Mouse (Mus musculus) heart, embryonic 16.5 days (tissue): ENCODE results near the gene Rpgrip1l. TPM values are rescaled to one million over a fixed set of nuclear protein-coding genes. Genes with fewer than 3 reads are reported as not detected.

ENCODE experiments used
- ATAC-seq: fragments of 200-750 bp; cut with Nextera tagmentation; replicated peaks from 2 replicates; pipeline ENCODE4 v1.8.0; 2017; ENCODE audit warnings: moderate number of reproducible peaks; ENCODE audit not compliant: insufficient read depth, low FRiP score; ENCODE audit errors: extremely low read depth
- H3K27ac ChIP-seq: fragments of 300-500 bp; sonication (generic); 2 replicates; pipeline ENCODE4 v1.5.1; 2014; ENCODE audit warnings: mild to moderate bottlenecking, low read length, control low read depth, moderate library complexity
- H3K27me3 ChIP-seq: fragments of 300-500 bp; sonication (generic); 2 replicates; pipeline ENCODE4 v1.6.1; 2014; ENCODE audit warnings: low read length, mixed read lengths; ENCODE audit not compliant: control insufficient read depth, insufficient read depth
- H3K36me3 ChIP-seq: fragments of 300-500 bp; sonication (generic); 2 replicates; pipeline ENCODE4 v1.6.1; 2014; ENCODE audit not compliant: control insufficient read depth, insufficient read depth
- H3K4me1 ChIP-seq: fragments of 300-500 bp; sonication (generic); 2 replicates; pipeline ENCODE4 v1.6.1; 2014; ENCODE audit warnings: low read length, mixed read lengths; ENCODE audit not compliant: control insufficient read depth, insufficient read depth
- H3K4me2 ChIP-seq: fragments of 300-500 bp; sonication (generic); 2 replicates; pipeline ENCODE4 v1.6.1; 2014; ENCODE audit warnings: low read depth, mild to moderate bottlenecking, control low read depth, low read length
- H3K4me3 ChIP-seq: fragments of 300-500 bp; sonication (generic); 2 replicates; pipeline ENCODE4 v1.5.1; 2014; ENCODE audit warnings: mild to moderate bottlenecking, control low read depth, low read length
- H3K9ac ChIP-seq: fragments of 300-500 bp; sonication (generic); 2 replicates; pipeline ENCODE4 v1.6.1; 2014; ENCODE audit warnings: low read length, control low read depth
- H3K9me3 ChIP-seq: fragments of 300-500 bp; sonication (generic); replicated peaks from 2 replicates; pipeline ENCODE4 v1.6.1; 2016; ENCODE audit warnings: low read length; ENCODE audit not compliant: control insufficient read depth
- WGBS: fragments of 180-500 bp; shearing (Covaris S2); extraction: QIAGEN DNeasy Blood & Tissue Kit; methylation state at CpG from one replicate; pipeline ENCODE4 v1.1.7; 2014; 5-methylcytosine and 5-hydroxymethylcytosine counted together
- polyA plus RNA-seq: library from polyadenylated mRNA; unstranded; fragments of >200 nt; fragmentation: Nextera tagmentation; extraction: Ambion mirVana; gene quantifications from 2 replicates; pipeline ENCODE4 v1.2.1, GENCODE M21; 2015

The Rpgrip1l gene
- polyA plus RNA-seq, 1 experiment from 2014 or later, result 7.5 TPM

DNA sequence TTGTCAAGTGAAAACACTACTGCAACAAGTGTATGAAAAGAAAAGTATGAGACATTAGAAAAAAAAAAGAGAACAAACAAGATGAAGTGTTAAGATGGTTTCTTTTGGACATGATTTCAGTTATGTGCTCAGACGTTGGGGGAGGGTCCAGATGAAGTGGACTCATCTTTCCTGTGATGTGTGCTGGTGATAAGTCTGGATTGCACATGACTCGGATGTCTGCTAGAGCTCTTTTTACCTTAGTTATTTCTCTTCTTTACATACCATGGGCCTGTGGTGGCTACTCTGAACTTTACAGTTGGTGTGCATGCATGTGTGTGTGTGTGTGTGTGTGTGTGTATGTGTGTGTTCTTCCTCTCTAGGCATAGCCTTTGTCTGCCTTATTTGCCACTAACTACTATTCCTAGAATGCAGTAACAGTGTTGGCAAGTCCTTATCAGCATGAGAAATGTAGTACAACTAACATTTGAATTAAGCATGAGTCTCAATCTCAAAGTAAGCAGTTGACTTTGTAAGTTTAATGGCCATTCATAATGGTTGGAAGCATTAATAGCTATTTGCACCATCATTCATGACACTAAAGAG lies 43.6 kb downstream of the Rpgrip1l start:
- WGBS, result 57% methylated on average over 2 of the region's 2 CpGs
- no peak for ATAC-seq

DNA sequence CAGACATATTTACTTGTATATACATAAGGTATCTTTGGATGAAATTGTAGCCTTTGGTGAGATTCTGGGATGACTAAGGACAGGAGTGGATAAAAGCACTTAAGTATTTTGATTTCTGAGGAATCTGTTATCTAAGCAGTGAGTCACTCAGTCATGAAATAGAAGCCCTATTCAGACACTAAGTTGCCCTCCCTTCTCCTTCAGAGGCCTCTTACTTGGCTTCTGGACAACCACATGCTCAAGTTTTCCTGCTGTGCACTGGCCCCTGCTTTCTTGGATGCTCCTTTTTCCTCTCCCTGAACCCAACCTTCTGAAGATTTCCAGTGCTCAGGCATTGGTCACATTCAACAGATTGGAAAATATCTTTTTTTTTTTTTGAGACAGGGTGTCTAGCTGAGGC lies 48.5 kb downstream of the Rpgrip1l start:
- H3K9me3 ChIP-seq, result no peaks in the 10 kb centered on the region
- no peak overlapping the region for H3K9ac ChIP-seq
- ATAC-seq, result no peak
- no peak overlapping the region for H3K4me3 ChIP-seq
- no peak overlapping the region for H3K4me2 ChIP-seq
- peaks cover 4% of the 10 kb centered on the region; the same call in 1 of the 2 replicates for H3K36me3 ChIP-seq
- H3K4me1 ChIP-seq, result no peaks in the 10 kb centered on the region; the same call in 1 of the 2 replicates
- H3K27me3 ChIP-seq, result no peaks in the 10 kb centered on the region
- H3K27ac ChIP-seq, result no peak overlapping the region

More for the DNA sequence above, 43.6 kb downstream of the Rpgrip1l start:
- H3K27ac ChIP-seq, result no peak overlapping the region
- no peak overlapping the region for H3K4me3 ChIP-seq
- H3K27me3 ChIP-seq, result no peaks in the 10 kb centered on the region
- H3K9me3 ChIP-seq, result no peaks in the 10 kb centered on the region
- no peak overlapping the region for H3K4me2 ChIP-seq
- H3K9ac ChIP-seq, result no peak overlapping the region
- no peaks in the 10 kb centered on the region; the same call in 1 of the 2 replicates for H3K4me1 ChIP-seq
- H3K36me3 ChIP-seq, result peaks cover 6% of the 10 kb centered on the region; the same call in 1 of the 2 replicates

DNA sequence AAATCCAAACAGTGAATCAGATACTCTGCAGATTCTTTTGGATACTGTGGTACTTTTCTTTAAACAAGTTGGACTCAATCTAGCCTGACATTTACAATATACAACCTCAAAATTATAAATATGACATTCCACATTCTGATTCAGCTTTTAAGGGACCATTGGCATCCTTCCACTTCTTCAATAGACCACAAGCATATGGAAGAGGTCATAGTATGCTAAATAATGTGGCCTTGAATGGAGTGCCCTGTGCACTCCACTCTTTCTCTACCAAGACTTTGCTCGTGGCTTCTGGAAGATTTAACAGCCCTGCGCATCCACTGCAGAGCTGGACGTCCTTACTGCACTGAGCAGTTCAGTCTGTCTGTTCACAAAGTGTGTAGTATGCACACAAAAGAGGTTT lies 49.1 kb downstream of the Rpgrip1l start:
- H3K4me3 ChIP-seq, result no peak overlapping the region
- H3K36me3 ChIP-seq, result peaks cover 4% of the 10 kb centered on the region; the same call in 1 of the 2 replicates
- ATAC-seq, result no peak
- H3K4me1 ChIP-seq, result no peaks in the 10 kb centered on the region
- WGBS, result 77% methylated on average over 3 of the region's 3 CpGs
- H3K27me3 ChIP-seq, result no peaks in the 10 kb centered on the region
- no peaks in the 10 kb centered on the region for H3K9me3 ChIP-seq
- no peak overlapping the region for H3K9ac ChIP-seq
- H3K4me2 ChIP-seq, result no peak overlapping the region
- no peak overlapping the region for H3K27ac ChIP-seq

DNA sequence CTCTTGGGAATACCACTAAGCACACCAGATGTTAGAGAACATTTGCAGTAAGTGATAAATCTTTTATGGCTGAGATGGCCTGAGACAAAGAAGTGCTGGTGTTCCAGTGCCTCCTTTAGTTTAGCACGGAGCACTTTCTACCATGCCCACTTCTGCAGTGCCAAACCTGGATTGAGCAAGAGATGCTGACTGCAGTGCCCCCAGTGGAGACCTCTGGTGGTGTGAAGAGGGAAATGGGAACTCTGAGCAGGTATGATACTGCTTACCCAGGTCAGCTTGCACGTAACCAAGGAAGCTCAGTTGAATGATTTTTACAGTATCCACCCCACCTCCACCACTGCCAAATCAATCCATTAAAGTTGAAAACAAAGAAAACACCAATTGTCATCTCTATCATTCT lies 51.5 kb downstream of the Rpgrip1l start:
- Histone ChIP-seq H3K4me3 (no peak overlapping the region), H3K4me2 (no peak overlapping the region), H3K27ac (no peak overlapping the region), H3K9ac (no peak overlapping the region), H3K36me3 (no peaks in the 10 kb centered on the region), H3K27me3 (no peaks in the 10 kb centered on the region), H3K9me3 (no peaks in the 10 kb centered on the region), H3K4me1 (no peaks in the 10 kb centered on the region)
- WGBS, result 85% methylated on average over 2 of the region's 2 CpGs
- no peak for ATAC-seq

DNA sequence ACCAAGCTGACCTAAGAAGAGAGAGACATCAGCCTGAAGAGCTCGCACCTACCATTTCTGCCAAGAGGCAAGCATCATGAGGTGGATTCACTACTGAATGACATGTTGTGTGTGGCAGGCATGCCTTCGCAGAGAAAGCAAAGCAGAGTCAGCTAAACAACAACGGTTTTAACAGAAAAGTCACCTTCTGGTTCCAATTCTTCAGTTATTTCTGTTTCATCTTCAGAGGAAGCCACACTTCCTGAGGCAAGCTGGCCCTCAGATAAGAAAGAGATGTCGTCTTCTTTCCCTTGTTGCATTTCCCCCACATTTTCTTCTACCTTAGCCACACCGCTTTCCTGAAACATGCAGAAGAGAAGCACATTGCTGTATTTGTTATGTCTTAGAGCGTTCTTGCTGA lies 62.1 kb downstream of the Rpgrip1l start:
- no peak overlapping the region for H3K9ac ChIP-seq
- no peak overlapping the region for H3K27ac ChIP-seq
- H3K27me3 ChIP-seq, result no peaks in the 10 kb centered on the region
- 0 out of 2 replicates have a peak, but pooled peaks cover 2% of the 10 kb centered on the region for H3K36me3 ChIP-seq
- 83% methylated on average over 6 of the region's 6 CpGs for WGBS
- H3K9me3 ChIP-seq, result no peaks in the 10 kb centered on the region
- ATAC-seq, result no peak
- H3K4me3 ChIP-seq, result no peak overlapping the region
- H3K4me2 ChIP-seq, result no peak overlapping the region
- H3K4me1 ChIP-seq, result no peaks in the 10 kb centered on the region

DNA sequence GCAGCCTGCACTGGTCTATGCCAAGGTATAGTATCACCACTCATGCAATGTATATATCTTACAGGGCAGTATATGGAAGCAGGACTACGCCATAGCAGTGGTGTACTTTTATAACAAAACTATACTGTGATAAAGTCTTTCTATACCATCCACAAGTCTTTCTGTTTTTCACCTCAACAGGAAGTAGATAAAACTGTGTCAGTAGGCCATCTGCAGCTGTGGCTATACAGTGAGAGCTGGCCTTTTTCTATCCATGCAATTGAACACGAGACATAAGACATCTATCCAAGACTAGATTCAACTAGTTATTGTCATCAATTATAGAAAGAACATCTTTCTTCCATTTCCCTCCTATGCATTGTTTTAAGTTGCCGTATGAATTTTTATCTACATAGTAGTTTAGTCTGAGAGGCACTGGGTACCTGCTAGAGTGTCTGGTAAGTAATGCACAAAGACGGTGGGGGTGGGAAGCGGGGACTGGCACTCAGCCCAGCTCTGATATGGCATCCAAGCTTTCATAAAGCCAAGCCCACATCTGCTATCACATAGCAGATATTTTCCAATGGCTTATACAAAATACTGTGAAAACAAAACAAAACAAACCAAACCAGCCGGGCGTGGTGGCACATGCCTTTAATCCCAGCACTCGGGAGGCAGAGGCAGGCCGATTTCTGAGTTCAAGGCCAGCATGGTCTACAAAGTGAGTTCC lies 63.1 kb downstream of the Rpgrip1l start:
- Histone ChIP-seq H3K27me3 (no peaks in the 10 kb centered on the region), H3K4me2 (no peak overlapping the region), H3K27ac (no peak overlapping the region), H3K36me3 (0 out of 2 replicates have a peak, but pooled peaks cover 2% of the 10 kb centered on the region), H3K4me1 (no peaks in the 10 kb centered on the region), H3K9me3 (no peaks in the 10 kb centered on the region), H3K9ac (no peak overlapping the region), H3K4me3 (no peak overlapping the region)
- ATAC-seq, result no peak
- 75% methylated on average over 9 of the region's 9 CpGs for WGBS

DNA sequence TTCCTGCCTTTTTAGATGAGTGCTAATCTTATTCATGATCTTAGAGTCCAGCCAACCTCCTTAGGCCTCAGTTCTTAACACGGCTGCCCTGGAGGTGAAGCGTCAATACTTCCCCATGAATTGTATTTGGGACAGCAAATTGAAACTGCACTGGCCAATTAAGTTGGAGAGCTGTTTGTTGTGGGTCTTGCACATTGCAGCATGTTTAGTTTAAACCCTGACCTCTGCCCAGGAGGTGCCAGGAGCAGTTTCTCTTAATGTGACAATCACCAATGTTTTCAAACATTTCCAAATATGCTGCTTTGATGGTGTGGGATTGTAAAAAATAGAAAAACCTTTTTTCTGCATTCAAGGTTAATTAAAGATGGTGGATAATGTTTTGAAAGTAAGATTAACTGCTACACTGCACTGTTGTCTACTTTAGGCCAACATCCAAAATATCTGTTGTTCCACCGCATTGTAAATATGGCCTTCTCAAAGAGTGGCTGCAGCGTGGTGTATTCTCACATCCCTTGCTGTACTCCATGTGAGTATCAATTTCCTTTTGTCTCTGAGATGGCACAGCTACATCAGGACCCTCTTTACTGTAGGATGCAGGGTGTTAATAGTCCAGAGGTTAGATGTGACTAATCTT lies 67.1 kb downstream of the Rpgrip1l start:
- 0 out of 2 replicates have a peak, but pooled peaks cover 2% of the 10 kb centered on the region for H3K36me3 ChIP-seq
- no peaks in the 10 kb centered on the region for H3K9me3 ChIP-seq
- peaks cover 6% of the 10 kb centered on the region for H3K4me1 ChIP-seq
- H3K4me3 ChIP-seq, result no peak overlapping the region
- no peak for ATAC-seq
- WGBS, result 84% methylated on average over 4 of the region's 4 CpGs
- no peak overlapping the region for H3K27ac ChIP-seq
- no peak overlapping the region for H3K4me2 ChIP-seq
- H3K27me3 ChIP-seq, result no peaks in the 10 kb centered on the region
- no peak overlapping the region for H3K9ac ChIP-seq

DNA sequence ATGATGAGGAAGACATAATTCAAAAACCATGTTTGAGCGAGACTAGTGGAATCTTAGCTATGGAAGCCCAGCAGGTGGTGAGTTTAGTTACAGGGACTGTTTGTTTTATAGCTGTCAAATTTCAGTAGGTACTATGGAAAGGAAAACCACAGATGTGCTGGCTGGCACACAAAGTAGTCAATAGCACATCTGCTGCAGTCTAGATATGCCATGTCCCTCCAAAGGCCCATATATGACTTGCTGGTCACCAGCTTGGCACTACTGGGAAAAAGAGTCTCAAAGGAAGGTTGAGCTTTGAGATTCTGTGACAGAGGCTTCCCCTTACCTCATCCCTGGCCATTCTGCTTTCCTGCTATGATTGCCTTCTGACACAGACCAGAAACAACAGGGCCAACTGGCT lies 70.3 kb downstream of the Rpgrip1l start:
- no peak overlapping the region for H3K4me2 ChIP-seq
- H3K36me3 ChIP-seq, result 0 out of 2 replicates have a peak, but pooled peaks cover 2% of the 10 kb centered on the region
- no peaks in the 10 kb centered on the region for H3K27me3 ChIP-seq
- no peak overlapping the region for H3K9ac ChIP-seq
- no peak for ATAC-seq
- WGBS, result 78% methylated on average over 1 of the region's 1 CpGs
- no peak overlapping the region for H3K27ac ChIP-seq
- H3K4me3 ChIP-seq, result no peak overlapping the region
- H3K9me3 ChIP-seq, result no peaks in the 10 kb centered on the region
- peaks cover 6% of the 10 kb centered on the region for H3K4me1 ChIP-seq
